Mouse (Mus musculus): Measurements from ENCODE around the gene Bmyc.
"Not testable (repeated sequence)": the region's sequence is repeated elsewhere in the genome, so short reads cannot be mapped to it uniquely, and the experiment has no call there.

The Bmyc gene

GRCm38 (mm10) chr2:25717222-25717621 is 10.7 kb downstream of the Bmyc start:
- no peak for DNase-seq (ENCODE audit: low read depth in 2 of 2, low spot score in 2 of 2)

GRCm38 (mm10) chr2:25733199-25733930 is 26.8 kb downstream of the Bmyc start:
- no peak for DNase-seq (ENCODE audit: low read depth in 2 of 2, low spot score in 2 of 2)

- DNase-seq (ENCODE audit: low read depth in 2 of 2, low spot score in 2 of 2), result not testable (repeated sequence)
These were observed 30.2 kb downstream of the Bmyc start, which contains the start of gene Obp2b for GRCm38 (mm10) chr2:25736709-25737108. Gene Obp2b, plus strand, starts transcription at chr2:25737009.

GRCm38 (mm10) chr2:25741671-25742070 is 35.1 kb downstream of the Bmyc start:
- no peak for DNase-seq (ENCODE audit: low read depth in 2 of 2, low spot score in 2 of 2)

GRCm38 (mm10) chr2:25754201-25754600 is 47.7 kb downstream of the Bmyc start:
- no peak for DNase-seq (ENCODE audit: low read depth in 2 of 2, low spot score in 2 of 2)

Measured in CD8-positive naive resting alpha-beta T cell, adult 2 months (primary cell).